Mouse (Mus musculus) induced T-regulatory cell, adult 2 months (primary cell): ENCODE data around the gene Sigmar1.
"Not testable (repeated sequence)": the region's sequence is repeated elsewhere in the genome, so short reads cannot be mapped to it uniquely, and the experiment has no call there.

Experiments
- DNase-seq: peaks from one replicate; pipeline ENCODE4 v3.0.0-alpha.2; 2012; ENCODE audit warnings: low read depth

Gene Sigmar1

GRCm38 (mm10) chr4:41755338-41756305 lies at the start of gene Sigmar1:
Gene Sigmar1 (minus strand): TSS chr4:41756157.
- peak; percentile 96 for DNase-seq

GRCm38 (mm10) chr4:41783197-41783596 lies 27.2 kb upstream of the Sigmar1 start:
- DNase-seq: not testable (repeated sequence)

- DNase-seq: not testable (repeated sequence)
Observed at GRCm38 (mm10) chr4:41782711-41783110, 26.8 kb upstream of the Sigmar1 start.

GRCm38 (mm10) chr4:41781748-41782485 lies 26.0 kb upstream of the Sigmar1 start:
- not testable (repeated sequence) for DNase-seq

- not testable (repeated sequence) for DNase-seq
Observed at GRCm38 (mm10) chr4:41781271-41781670, 25.3 kb upstream of the Sigmar1 start.

GRCm38 (mm10) chr4:41775840-41776239 lies 19.9 kb upstream of the Sigmar1 start:
- DNase-seq: not testable (repeated sequence)

- peak; percentile 67 for DNase-seq
Observed at GRCm38 (mm10) chr4:41774506-41774905, 18.5 kb upstream of the Sigmar1 start.

- peak; percentile 94 for DNase-seq
Observed at GRCm38 (mm10) chr4:41774002-41774401, 18.0 kb upstream of the Sigmar1 start, which contains the start of gene Ccl27a. Gene Ccl27a (minus strand): TSS chr4:41774247.

- DNase-seq: peak; percentile 81
Observed at GRCm38 (mm10) chr4:41773502-41773901, 17.5 kb upstream of the Sigmar1 start.

GRCm38 (mm10) chr4:41772946-41773345 lies 17.0 kb upstream of the Sigmar1 start:
- DNase-seq: peak; percentile 20

GRCm38 (mm10) chr4:41767301-41767700 lies 11.3 kb upstream of the Sigmar1 start:
- DNase-seq: not testable (repeated sequence)

- not testable (repeated sequence) for DNase-seq
Observed at GRCm38 (mm10) chr4:41763176-41763575, 7.2 kb upstream of the Sigmar1 start.

GRCm38 (mm10) chr4:41762688-41763114 lies 6.7 kb upstream of the Sigmar1 start:
- not testable (repeated sequence) for DNase-seq

GRCm38 (mm10) chr4:41762099-41762687 lies 6.2 kb upstream of the Sigmar1 start:
- DNase-seq: no peak

- no peak for DNase-seq
Observed at GRCm38 (mm10) chr4:41761680-41762079, 5.7 kb upstream of the Sigmar1 start.

- DNase-seq: no peak
Observed at GRCm38 (mm10) chr4:41760911-41761310, 5.0 kb upstream of the Sigmar1 start.

- peak; percentile 34 for DNase-seq
Observed at GRCm38 (mm10) chr4:41760288-41760721, 4.3 kb upstream of the Sigmar1 start.

GRCm38 (mm10) chr4:41759656-41760287 lies 3.8 kb upstream of the Sigmar1 start:
- DNase-seq: no peak

- DNase-seq: no peak
Observed at GRCm38 (mm10) chr4:41759206-41759605, 3.2 kb upstream of the Sigmar1 start.

- DNase-seq: no peak
Observed at GRCm38 (mm10) chr4:41758701-41759100, 2.7 kb upstream of the Sigmar1 start.

GRCm38 (mm10) chr4:41758021-41758420 lies 2.1 kb upstream of the Sigmar1 start:
- no peak for DNase-seq

GRCm38 (mm10) chr4:41757321-41757720 lies 1.4 kb upstream of the Sigmar1 start:
- DNase-seq: no peak
